Comparison of ENCODE assay signal across 8 mouse cellular contexts in the genomic region with DNA sequence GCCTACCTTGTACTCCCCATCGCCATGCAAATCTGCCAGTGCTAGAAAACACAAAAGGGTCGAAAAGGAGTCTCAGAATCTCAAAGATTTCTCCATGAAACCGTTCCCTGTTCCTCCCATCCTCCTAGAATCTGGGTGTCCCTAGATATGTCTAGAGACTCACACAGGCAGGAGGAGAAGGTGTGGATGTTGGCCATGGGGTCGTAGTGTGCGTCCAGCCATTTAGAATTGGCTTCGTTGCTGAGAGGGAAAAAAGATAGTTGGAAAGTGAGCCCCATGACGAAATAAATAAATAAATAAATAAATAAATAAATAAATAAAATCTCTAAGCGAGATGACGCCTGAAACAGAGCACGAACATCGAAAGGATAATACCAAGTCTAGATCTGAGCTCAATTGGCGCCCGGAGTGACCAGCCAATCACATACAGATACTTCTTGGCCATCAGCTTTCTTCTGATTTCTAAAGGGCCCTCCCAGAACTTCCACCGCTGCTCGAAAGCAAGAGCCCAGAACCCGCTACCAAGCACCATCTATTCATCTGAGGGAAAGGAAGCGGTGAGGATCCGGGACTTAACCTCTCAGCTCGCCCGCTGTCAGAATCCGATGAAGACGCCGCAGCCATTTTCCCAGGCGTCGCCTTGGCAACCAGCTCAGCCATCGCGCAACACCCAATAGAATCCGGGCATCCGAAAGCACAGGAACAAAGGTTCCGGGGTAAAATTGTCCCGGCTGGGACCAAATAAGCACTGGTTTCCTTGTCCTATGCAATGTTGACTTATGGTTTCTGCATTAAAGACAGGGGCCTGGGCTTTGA. TPM values are rescaled to one million over a fixed set of nuclear protein-coding genes. Genes with fewer than 3 reads are reported as not detected.
DNase-seq lines count a peak whose midpoint lies in the region; ATAC-seq lines count a peak whose summit lies in the region.

A gene (minus strand): TSS at position 650 of the 816 bp plus-strand sequence.

- H3K9me3 ChIP-seq in hindbrain, embryonic 14.5 days (ENCODE audit: control insufficient read depth, low read length), result no peaks in the 10 kb centered on the region

- WGBS in hindbrain, embryonic 14.5 days, result 8% methylated on average over 31 of the region's 31 CpGs

- peak within 1 kb of the TSS; percentile 58 for H3K9ac ChIP-seq in hindbrain, embryonic 14.5 days

- H3K36me3 ChIP-seq in hindbrain, embryonic 14.5 days (replicated peaks; ENCODE audit: control insufficient read depth, insufficient read depth), result peaks cover 58% of the 10 kb centered on the region

- peak within 1 kb of the TSS; percentile 59 for H3K4me2 ChIP-seq in hindbrain, embryonic 14.5 days (replicated peaks)

- H3K4me1 ChIP-seq in hindbrain, embryonic 14.5 days (replicated peaks; ENCODE audit: control insufficient read depth, insufficient read depth, low read length), result peaks cover 9% of the 10 kb centered on the region

- H3K4me3 ChIP-seq in hindbrain, embryonic 14.5 days (replicated peaks; ENCODE audit: low read length), result peak within 1 kb of the TSS; percentile 47

- H3K27me3 ChIP-seq in hindbrain, embryonic 14.5 days (ENCODE audit: control insufficient read depth, insufficient read depth, low read length), result no peaks in the 10 kb centered on the region

- H3K27ac ChIP-seq in hindbrain, embryonic 14.5 days, result peak within 1 kb of the TSS; percentile 76

- ATAC-seq in hindbrain, embryonic 14.5 days (ENCODE audit: low FRiP score), result peak; percentile 81

- DNase-seq in T-cell, adult 2 months (ENCODE audit: low spot score), result peak; percentile 81
- peak; percentile 86 to 87 for DNase-seq in cerebellum, postnatal 25 days
- DNase-seq in frontal cortex, postnatal 25 days (ENCODE audit: low spot score in 2 of 2), result peak; percentile 67 to 72
- peak; percentile 93 for DNase-seq in hindbrain, embryonic 14.5 days (ENCODE audit: low spot score)
- peak; percentile 79 to 81 for DNase-seq in layer of hippocampus, postnatal 36 days
- DNase-seq in lung, postnatal 25 days (ENCODE audit: low spot score), result peak; percentile 70
- peak; percentile 79 for DNase-seq in retina, adult 2 months (ENCODE audit: low read depth, low spot score)
- peak; percentile 75 for DNase-seq in thymus, postnatal 25 days

RNA-seq across cellular contexts. Expression of the gene that starts here (rescaled TPM):
- 12.5 and 12.9 TPM in 2 replicates for polyA plus RNA-seq in hindbrain, embryonic 14.5 days (2014; fragmentation: Nextera tagmentation; extraction: Ambion mirVana)
- total RNA-seq in layer of hippocampus, postnatal 36 days (2021), result 10 to 100 TPM; 38.3 to 41.7 TPM

Comparison
In these comparisons a context has a peak if more than half of its experiments do, and no peak if none do; other contexts are left out.
1. Peak in every context shown above with its lines: DNase-seq, ATAC-seq, H3K4me3 ChIP-seq and H3K27ac ChIP-seq.